Mouse (Mus musculus) adrenal gland, adult 10 weeks (tissue): ENCODE results near the gene Eno3. TPM values are rescaled to one million over a fixed set of nuclear protein-coding genes. Genes with fewer than 3 reads are reported as not detected.

Source experiments
- polyA plus RNA-seq: library from polyadenylated mRNA; stranded (reverse); fragments of 350-450 nt; fragmentation: Illumina TruSeq; extraction: RNeasy Lipid Tissue Mini Kit (QIAGEN cat#74804); gene quantifications from one replicate; pipeline ENCODE4 v1.2.3, GENCODE M21; 2014; ENCODE audit warnings: low read depth, low replicate concordance

Gene Eno3
- polyA plus RNA-seq = 2.7 TPM

DNA sequence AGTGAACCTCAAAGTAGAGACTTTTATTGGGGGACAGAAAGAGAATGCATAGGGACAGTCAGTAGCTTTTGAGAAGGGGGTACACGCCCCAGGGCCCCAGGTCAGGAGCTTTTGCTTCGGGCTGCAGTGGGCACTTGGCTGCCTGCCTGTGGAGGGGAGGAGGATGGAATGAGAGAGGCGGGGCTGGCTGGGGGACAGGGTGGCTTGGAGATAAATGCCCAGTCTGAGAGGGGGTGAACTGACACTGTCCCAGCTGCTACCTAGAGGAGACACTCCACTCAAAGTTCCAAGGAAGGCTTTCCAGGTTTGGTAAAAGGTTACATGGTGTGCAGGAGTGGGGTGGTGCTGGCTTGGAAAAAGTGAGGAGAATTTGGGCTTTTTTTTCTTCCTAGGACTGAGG is at the start of gene Eno3:
Gene Eno3, plus strand, starts transcription at position 239 of the 400 bp plus-strand sequence.

GRCm38 (mm10) chr11:70615516-70616093 is 41.4 kb upstream of the Eno3 start, which contains the start of gene 4930544D05Rik:
TSS of gene 4930544D05Rik (plus strand) at chr11:70615848.

GRCm38 (mm10) chr11:70619101-70619500 is 37.9 kb upstream of the Eno3 start, which contains the start of gene Chrne:
TSS of gene Chrne (minus strand) at chr11:70619216.

DNA sequence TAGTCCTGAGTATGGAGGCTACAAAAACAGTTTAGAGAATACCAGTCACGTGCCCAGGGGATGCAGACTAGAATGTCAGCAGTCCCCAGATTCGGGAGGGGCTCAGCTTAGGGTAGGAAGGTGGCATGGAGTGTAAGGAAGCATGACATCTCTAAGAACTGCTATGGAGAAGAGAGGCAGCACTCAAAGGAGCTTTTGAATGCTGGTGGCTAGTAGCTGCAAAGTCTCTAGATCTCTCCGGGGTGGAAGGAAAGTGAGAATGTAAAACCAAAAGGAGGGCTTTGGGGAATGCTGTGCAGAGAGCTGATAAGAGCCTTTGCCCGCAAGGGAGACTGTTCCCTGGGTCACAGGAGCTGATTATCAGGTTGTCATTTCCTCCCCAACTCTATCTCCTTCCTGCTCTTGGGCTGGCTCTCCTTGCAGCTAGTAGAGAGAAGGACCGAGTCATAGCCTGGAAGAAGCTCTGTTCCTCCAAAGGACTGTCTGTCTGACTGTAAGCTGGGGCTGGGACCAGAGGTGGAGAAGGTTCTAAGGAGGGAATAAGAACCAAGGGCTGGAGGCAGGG is 18.2 kb upstream of the Eno3 start, which contains the start of gene Gp1ba:
Gene Gp1ba, plus strand, starts transcription at position 409 of the 565 bp plus-strand sequence.

DNA sequence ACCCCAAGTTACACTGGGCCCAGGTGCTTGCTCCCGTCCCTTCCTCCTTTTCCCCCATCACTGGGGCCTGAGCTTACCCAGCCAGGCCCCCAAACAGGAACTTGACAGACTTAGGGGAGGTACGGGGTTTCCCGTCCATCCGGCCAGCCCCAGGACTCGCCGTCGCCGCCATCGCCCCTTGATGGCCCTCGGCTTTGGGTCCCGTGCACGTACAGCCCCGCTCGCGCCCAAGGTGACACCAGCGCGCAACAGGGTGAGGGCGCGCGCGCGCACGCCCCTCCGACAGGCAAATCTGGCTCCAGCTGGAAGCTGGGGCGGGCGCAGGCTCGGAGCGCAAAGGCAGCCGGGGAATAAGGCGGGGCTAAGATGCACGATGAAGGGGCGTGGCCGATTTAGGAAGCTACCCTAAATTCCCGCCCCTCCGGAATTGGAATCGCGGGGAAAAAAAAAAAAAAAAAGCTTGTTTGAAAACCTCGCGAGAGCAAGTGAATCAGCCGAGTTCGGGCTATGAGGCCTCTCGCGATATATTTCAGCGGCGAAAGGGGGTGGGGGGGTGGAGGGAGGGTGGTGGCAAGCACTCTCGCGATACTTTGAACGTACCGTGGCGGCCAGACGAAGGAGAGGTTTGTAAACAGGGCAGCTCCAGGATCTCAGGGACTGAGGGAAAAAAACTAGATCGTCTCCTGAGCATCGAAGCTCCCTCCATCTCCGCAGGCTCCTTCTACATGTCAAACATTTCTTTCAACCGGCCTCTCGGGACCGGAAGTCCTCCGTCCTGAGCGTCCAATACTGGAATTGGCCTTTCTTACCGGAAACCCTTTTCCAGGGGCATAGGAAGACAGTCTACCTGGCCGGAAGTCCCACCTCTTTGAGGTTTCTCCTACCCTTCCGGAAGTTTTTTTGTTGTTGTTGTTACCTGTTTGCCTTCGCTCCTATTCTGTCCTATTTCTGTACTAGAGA is 10.0 kb upstream of the Eno3 start, which contains the start of the genes Rnf167 and Slc25a11:
Gene Rnf167, plus strand, starts transcription at position 545 of the 960 bp plus-strand sequence.
Gene Slc25a11, minus strand, starts transcription at position 789 of the 960 bp plus-strand sequence.

DNA sequence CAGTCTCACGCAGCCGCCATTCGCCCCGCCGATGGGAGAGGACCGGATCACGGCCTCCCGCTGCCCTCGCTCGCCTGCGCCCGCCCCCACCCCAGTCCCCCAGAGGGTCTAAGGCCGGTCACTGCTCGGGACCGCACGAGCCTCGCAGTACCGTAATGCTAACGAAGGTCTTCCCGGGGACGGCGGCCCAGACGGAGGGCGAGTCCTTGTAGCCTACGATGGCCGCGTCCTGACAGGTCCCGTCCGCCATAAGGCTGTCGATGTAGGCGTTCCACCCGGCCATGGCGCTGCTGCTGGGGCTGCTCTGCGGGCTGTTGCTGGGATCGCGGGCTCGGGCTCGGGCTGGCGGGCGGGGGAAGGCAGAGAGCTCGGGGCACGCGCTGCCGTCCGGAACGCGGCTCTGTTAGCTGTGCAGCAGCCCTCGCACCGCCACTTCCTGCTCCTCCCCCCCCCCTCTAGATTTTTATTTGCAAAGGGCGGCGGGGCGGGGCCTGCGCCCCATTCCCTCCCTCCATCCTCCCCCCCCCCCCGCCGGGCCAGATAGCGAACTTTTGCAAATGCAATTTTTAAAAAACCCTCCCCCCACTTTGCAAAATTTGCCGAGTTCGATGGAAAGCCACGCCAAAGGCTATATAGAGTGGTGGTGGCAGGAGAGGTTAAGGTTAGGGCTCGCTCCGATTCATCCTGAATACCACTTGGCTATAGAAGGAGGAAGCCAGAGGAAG is 2.6 kb upstream of the Eno3 start, which contains the start of gene Pfn1:
Gene Pfn1, minus strand, starts transcription at position 447 of the 725 bp plus-strand sequence.

GRCm38 (mm10) chr11:70668771-70669505 is 11.9 kb downstream of the Eno3 start, which contains the start of gene Spag7:
TSS of gene Spag7 (minus strand) at chr11:70669416.

GRCm38 (mm10) chr11:70687601-70688199 is 30.7 kb downstream of the Eno3 start, which contains the start of gene Camta2:
TSS of gene Camta2 (minus strand) at chr11:70688105.

GRCm38 (mm10) chr11:70699722-70700556 is 42.9 kb downstream of the Eno3 start, which contains the start of the genes Inca1 and Kif1c:
TSS of gene Inca1 (minus strand) at chr11:70700155.
TSS of gene Kif1c (plus strand) at chr11:70700548.

Other genes with a start within 250 kb of the Eno3 start
- gene Pelp1, start 247.2 kb upstream of the Eno3 start, polyA plus RNA-seq = 8.9 TPM
- gene Arrb2, start 224.6 kb upstream of the Eno3 start, polyA plus RNA-seq = 2.3 TPM
- gene Med11, start 205.3 kb upstream of the Eno3 start, polyA plus RNA-seq = 5.6 TPM
- 0.35 TPM for gene Zmynd15, start 197.8 kb upstream of the Eno3 start, polyA plus RNA-seq
- 10.3 TPM for gene Cxcl16, start 197.2 kb upstream of the Eno3 start, polyA plus RNA-seq
- not detected for gene Tm4sf5, start 152.0 kb upstream of the Eno3 start, polyA plus RNA-seq
- not detected for gene Vmo1, start 142.6 kb upstream of the Eno3 start, polyA plus RNA-seq
- not detected for gene Gltpd2, start 138.0 kb upstream of the Eno3 start, polyA plus RNA-seq
- 23.1 TPM for gene Psmb6, start 131.8 kb upstream of the Eno3 start, polyA plus RNA-seq
- not detected for gene Gm40193, start 124.3 kb upstream of the Eno3 start, polyA plus RNA-seq
- gene Pld2, start 117.1 kb upstream of the Eno3 start, polyA plus RNA-seq = 1.0 TPM
- 2.2 TPM for gene Mink1, start 94.3 kb upstream of the Eno3 start, polyA plus RNA-seq
- not detected for gene 4930544D05Rik, start 41.4 kb upstream of the Eno3 start, polyA plus RNA-seq
- not detected for gene Chrne, start 38.0 kb upstream of the Eno3 start, polyA plus RNA-seq
- not detected for gene Gp1ba, start 18.1 kb upstream of the Eno3 start, polyA plus RNA-seq
- 33.4 TPM for gene Rnf167, start 10.0 kb upstream of the Eno3 start, polyA plus RNA-seq
- 30.6 TPM for gene Slc25a11, start 9.7 kb upstream of the Eno3 start, polyA plus RNA-seq
- 121 TPM for gene Pfn1, start 2.6 kb upstream of the Eno3 start, polyA plus RNA-seq
- 39.1 TPM for gene Spag7, start 12.2 kb downstream of the Eno3 start, polyA plus RNA-seq
- 0.87 TPM for gene Camta2, start 30.9 kb downstream of the Eno3 start, polyA plus RNA-seq
- 3.7 TPM for gene Inca1, start 43.0 kb downstream of the Eno3 start, polyA plus RNA-seq
- 32.8 TPM for gene Kif1c, start 43.3 kb downstream of the Eno3 start, polyA plus RNA-seq
- gene Zfp3, start 107.0 kb downstream of the Eno3 start, polyA plus RNA-seq = 4.4 TPM
- 1.6 TPM for gene Scimp, start 155.4 kb downstream of the Eno3 start, polyA plus RNA-seq
- 341 TPM for gene Rabep1, start 187.6 kb downstream of the Eno3 start, polyA plus RNA-seq